Mouse (Mus musculus) midbrain, embryonic 11.5 days (tissue): Measurements from ENCODE around the gene Map3k5. TPM values are rescaled to one million over a fixed set of nuclear protein-coding genes. Genes with fewer than 3 reads are reported as not detected.
A peak's percentile ranks its signal among the peaks of the same experiment; 100 is the strongest.

ENCODE experiments used
- ATAC-seq: fragments of 200-750 bp; cut with Nextera tagmentation; 2 replicates; pipeline ENCODE4 v1.8.0; 2017; ENCODE audit warnings: moderate TSS enrichment, moderate library complexity; ENCODE audit not compliant: low FRiP score
- DNase-seq: peaks from one replicate; pipeline ENCODE4 v3.0.0; 2015; ENCODE audit warnings: low spot score; ENCODE audit errors: missing footprints
- H3K27ac ChIP-seq: fragments of 300-500 bp; sonication (generic); 2 replicates; pipeline ENCODE4 v1.5.1; 2014; ENCODE audit warnings: low read depth, low read length
- H3K27me3 ChIP-seq: fragments of 300-500 bp; sonication (generic); 2 replicates; pipeline ENCODE4 v1.6.1; 2014; ENCODE audit warnings: mild to moderate bottlenecking, low read length, moderate library complexity, mixed read lengths; ENCODE audit not compliant: control insufficient read depth, insufficient read depth
- H3K36me3 ChIP-seq: fragments of 300-500 bp; sonication (generic); 2 replicates; pipeline ENCODE4 v1.6.1; 2014; ENCODE audit warnings: mild to moderate bottlenecking, low read length, moderate library complexity, mixed read lengths; ENCODE audit not compliant: control insufficient read depth, insufficient read depth
- H3K4me1 ChIP-seq: fragments of 300-500 bp; sonication (generic); 2 replicates; pipeline ENCODE4 v1.6.1; 2014; ENCODE audit warnings: low read length; ENCODE audit not compliant: control insufficient read depth, insufficient read depth
- H3K4me2 ChIP-seq: fragments of 300-500 bp; sonication (generic); 2 replicates; pipeline ENCODE4 v1.6.1; 2014; ENCODE audit warnings: mild to moderate bottlenecking, moderate library complexity
- H3K4me3 ChIP-seq: fragments of 300-500 bp; sonication (generic); 2 replicates; pipeline ENCODE4 v1.5.1; 2014; ENCODE audit warnings: low read depth, low read length
- H3K9ac ChIP-seq: fragments of 300-500 bp; sonication (generic); 2 replicates; pipeline ENCODE4 v1.6.1; 2014; ENCODE audit warnings: low read length
- H3K9me3 ChIP-seq: fragments of 300-500 bp; sonication (generic); 2 replicates; pipeline ENCODE4 v1.6.1; 2016; ENCODE audit warnings: low read length; ENCODE audit not compliant: control insufficient read depth
- whole genome bisulfite sequencing: fragments of 180-500 bp; shearing (Covaris S2); extraction: QIAGEN DNeasy Blood & Tissue Kit; methylation state at CpG from one replicate; pipeline ENCODE4 v1.1.7; 2014; 5-methylcytosine and 5-hydroxymethylcytosine counted together
- polyA plus RNA-seq: library from polyadenylated mRNA; unstranded; fragments of >200 nt; fragmentation: Nextera tagmentation; extraction: Ambion mirVana; gene quantifications from 2 replicates; pipeline ENCODE4 v1.2.1, GENCODE M21; 2014

Gene Map3k5
- polyA plus RNA-seq, 1 experiment from 2014 or later = 0.51 TPM

DNA sequence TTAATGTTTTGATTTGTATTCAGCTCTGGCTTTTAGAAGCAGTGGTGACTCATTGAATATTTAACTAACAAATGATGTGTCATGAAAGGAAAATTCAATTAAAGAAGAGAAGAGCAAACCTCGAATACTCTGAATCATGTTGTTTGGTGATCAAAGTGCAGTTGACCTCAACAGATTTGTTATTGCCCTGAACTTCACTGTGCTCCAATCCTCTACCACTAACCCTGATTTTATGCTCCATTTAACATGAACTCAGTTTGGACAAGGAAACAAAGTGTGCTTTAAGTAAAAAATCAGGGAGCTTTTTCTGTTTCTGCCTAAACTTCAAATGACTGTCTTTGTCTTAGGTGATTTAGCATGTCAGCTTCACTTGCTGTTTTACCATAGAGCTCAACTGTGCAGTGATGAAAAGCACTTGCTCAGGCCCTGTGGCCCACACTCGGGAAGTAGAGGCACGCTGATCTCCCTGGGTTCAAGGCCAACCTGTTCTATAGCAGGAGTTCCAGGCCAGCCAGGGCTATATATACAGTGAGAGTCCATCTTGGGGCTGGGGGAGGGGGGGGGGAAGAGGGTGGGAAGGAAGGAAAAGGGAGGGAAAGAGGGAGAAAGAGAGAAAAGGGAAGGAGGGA is 57.1 kb downstream of the Map3k5 start:
- Histone ChIP-seq H3K4me1 (no peaks in the 10 kb centered on the region), H3K27ac (no peak overlapping the region), H3K9me3 (no peaks in the 10 kb centered on the region), H3K4me2 (no peak overlapping the region), H3K4me3 (no peak overlapping the region), H3K36me3 (no peaks in the 10 kb centered on the region), H3K27me3 (no peaks in the 10 kb centered on the region), H3K9ac (no peak overlapping the region)
- ATAC-seq (no peak), DNase-seq (peak; percentile 78)
- WGBS = 66% methylated on average over 3 of the region's 3 CpGs

GRCm38 (mm10) chr10:19991866-19992252 is 57.6 kb downstream of the Map3k5 start:
- H3K27ac ChIP-seq = no peak overlapping the region
- DNase-seq = no peak
- H3K4me2 ChIP-seq = no peak overlapping the region
- H3K27me3 ChIP-seq = no peaks in the 10 kb centered on the region
- H3K36me3 ChIP-seq = no peaks in the 10 kb centered on the region
- H3K4me3 ChIP-seq = no peak overlapping the region
- H3K4me1 ChIP-seq = no peaks in the 10 kb centered on the region
- H3K9ac ChIP-seq = no peak overlapping the region
- ATAC-seq = no peak
- no peaks in the 10 kb centered on the region for H3K9me3 ChIP-seq
- WGBS = 58% methylated on average over 3 of the region's 3 CpGs

DNA sequence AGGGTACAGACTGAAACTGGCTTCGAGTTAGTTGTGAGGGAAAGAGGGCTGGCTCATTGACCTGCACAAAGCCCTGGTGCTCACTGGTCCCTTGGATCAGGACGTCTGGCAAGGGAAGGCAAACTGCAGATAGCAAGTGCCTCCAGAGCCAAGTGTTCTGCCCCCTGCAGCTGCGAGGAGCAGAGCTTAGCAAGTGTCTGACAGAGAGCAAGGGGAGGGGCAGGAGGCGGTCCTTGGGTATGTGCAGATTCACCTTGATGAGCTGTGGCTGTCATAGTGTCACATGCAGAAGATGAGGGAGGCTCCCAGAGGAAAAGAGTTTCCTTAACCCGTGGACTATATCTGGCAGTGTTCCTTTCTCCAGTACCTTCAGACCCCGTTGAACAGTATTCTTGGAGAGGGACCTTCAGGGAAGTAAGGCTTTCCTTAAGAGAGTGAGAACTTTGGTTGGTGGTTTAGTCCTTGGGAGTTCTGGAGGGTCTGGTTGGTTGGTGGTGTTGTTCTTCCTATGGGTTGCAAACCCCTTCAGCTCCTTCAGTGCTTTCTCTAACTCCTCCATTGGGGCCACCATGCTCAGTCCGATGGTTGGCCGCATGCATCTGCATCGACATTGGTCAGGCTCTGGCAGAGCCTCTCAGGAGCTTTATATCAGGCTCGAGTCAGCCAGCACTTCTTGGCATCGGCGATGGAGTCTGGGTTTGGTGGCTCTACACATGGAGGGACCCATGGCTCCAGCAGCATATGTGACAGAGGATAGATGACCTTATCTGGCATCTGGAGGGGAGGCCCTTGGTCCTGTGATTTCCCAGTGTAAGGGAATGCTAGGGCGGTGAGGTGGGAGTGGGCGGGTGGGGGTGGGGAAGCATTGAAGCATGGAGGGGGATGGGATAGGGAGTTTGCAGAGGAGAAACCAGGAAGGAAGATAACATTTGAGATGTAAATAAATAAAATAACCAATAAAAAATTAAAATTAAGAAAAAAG is 60.5 kb downstream of the Map3k5 start:
- no peak for ATAC-seq
- Histone ChIP-seq H3K36me3 (no peaks in the 10 kb centered on the region), H3K4me3 (no peak overlapping the region), H3K4me2 (no peak overlapping the region), H3K27me3 (no peaks in the 10 kb centered on the region), H3K9ac (no peak overlapping the region), H3K9me3 (no peaks in the 10 kb centered on the region), H3K27ac (no peak overlapping the region), H3K4me1 (no peaks in the 10 kb centered on the region)
- peak; percentile 31 for DNase-seq
- 71% methylated on average over 14 of the region's 14 CpGs for WGBS

DNA sequence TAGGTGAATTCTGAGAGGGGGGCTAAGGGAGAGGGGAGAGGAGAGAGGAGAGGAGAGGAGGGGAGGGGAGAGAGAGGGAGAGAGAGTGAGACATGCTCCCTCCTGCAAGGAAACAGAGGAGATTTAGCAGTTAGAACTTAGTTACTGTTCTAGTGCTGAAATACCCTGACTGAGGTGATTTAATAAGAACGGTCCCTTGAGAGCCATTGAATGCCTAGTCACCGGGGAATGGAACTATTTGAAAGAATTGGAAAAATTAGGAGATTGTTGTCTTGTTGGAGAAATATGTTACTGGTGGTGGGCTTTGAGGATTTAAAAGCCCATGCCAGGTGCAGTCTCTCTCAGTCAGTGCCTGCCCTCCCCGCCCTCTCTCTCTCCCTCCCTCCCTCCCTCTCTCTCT is 61.9 kb downstream of the Map3k5 start:
- no peak for ATAC-seq
- no peak overlapping the region for H3K9ac ChIP-seq
- H3K4me3 ChIP-seq = no peak overlapping the region
- peak; percentile 62 for DNase-seq
- no peak overlapping the region for H3K4me2 ChIP-seq
- no peaks in the 10 kb centered on the region for H3K4me1 ChIP-seq
- no peaks in the 10 kb centered on the region for H3K36me3 ChIP-seq
- no peak overlapping the region for H3K27ac ChIP-seq
- 84% methylated on average over 3 of the region's 3 CpGs for WGBS
- H3K27me3 ChIP-seq = no peaks in the 10 kb centered on the region
- no peaks in the 10 kb centered on the region for H3K9me3 ChIP-seq

DNA sequence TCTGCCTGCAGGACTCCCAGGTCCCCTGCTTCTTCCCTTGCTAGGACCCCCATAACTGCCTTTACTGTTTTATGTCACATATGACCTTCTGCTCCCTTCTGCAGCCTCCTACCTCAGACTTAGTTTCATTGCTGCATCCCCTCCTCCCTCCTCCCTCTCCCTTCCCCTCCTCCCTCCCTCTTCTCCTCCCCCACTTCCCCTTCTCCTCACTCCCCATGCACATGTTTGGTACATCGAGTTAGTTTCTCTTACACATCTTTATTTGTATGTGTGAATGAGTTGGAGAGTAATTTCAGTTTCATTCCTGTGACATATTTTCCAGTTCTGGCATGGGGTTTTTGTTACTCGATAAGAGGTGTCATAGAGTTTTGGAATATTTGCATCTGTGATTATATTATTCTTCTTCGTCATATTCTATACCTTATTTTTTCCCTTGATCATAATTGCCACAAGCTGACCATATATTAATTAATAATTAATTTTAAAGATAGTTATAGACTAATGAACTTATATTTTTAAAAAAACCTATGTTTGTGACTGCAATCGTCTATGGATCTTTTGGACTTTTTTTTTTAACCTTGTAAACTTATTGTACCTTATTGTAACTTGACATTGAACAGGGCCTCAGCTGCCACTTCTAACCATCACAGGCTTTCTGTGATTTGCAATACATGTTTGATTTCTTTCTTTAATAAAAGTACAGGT is 65.6 kb downstream of the Map3k5 start:
- Histone ChIP-seq H3K4me3 (no peak overlapping the region), H3K9ac (no peak overlapping the region), H3K36me3 (no peaks in the 10 kb centered on the region), H3K27me3 (no peaks in the 10 kb centered on the region), H3K4me2 (no peak overlapping the region), H3K9me3 (no peaks in the 10 kb centered on the region), H3K27ac (no peak overlapping the region), H3K4me1 (peaks cover 7% of the 10 kb centered on the region)
- WGBS = 79% methylated on average over 4 of the region's 4 CpGs
- ATAC-seq (no peak), DNase-seq (no peak)

DNA sequence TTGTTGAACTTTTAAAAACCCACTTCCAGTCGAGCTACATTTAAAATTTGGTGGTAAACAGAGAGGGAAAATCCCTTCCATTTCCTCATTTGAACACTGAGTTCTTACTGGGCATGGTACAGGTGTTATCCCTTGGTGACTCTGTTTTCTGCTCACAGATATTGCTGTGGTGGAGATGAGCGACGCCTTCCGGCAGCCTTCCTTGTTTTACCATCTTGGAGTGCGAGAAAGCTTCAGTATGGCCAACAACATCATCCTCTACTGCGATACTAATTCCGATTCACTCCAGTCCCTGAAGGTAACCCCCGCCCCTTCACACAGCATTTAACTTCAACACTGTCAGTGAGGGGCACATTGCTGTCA is 66.1 kb downstream of the Map3k5 start:
- Histone ChIP-seq H3K27ac (no peak overlapping the region), H3K9ac (no peak overlapping the region), H3K36me3 (no peaks in the 10 kb centered on the region), H3K9me3 (no peaks in the 10 kb centered on the region), H3K4me1 (peaks cover 7% of the 10 kb centered on the region), H3K4me2 (no peak overlapping the region), H3K27me3 (no peaks in the 10 kb centered on the region), H3K4me3 (no peak overlapping the region)
- ATAC-seq = no peak
- WGBS = 61% methylated on average over 8 of the region's 8 CpGs
- peak; percentile 78 for DNase-seq

DNA sequence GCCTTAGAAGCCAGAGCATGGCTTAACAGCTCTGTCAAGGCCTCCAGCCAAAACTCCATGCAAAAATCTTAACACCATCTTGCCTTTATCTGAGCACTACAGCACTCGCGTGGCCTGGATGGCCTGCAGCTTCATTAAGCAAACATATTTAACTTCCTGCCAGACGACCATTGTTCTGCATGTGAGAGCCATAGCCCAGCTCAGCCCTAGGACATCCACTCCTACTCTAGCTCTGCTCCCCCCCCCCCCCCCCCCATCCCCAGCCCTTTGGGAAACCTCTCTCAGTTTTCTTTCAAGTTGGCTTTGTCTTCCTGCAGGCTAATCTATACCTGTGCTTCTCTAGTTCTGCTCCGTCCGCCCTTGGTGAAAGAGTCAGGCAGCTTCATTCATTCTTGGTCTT is 67.7 kb downstream of the Map3k5 start:
- WGBS = 19% methylated on average over 5 of the region's 5 CpGs
- ATAC-seq (peak; percentile 70), DNase-seq (no peak)
- no peaks in the 10 kb centered on the region for H3K9me3 ChIP-seq
- H3K27ac ChIP-seq = no peak overlapping the region
- H3K36me3 ChIP-seq = no peaks in the 10 kb centered on the region
- no peak overlapping the region for H3K9ac ChIP-seq
- no peaks in the 10 kb centered on the region for H3K27me3 ChIP-seq
- H3K4me3 ChIP-seq = no peak overlapping the region
- H3K4me2 ChIP-seq = no peak overlapping the region
- peaks cover 15% of the 10 kb centered on the region for H3K4me1 ChIP-seq

GRCm38 (mm10) chr10:20003006-20003405 is 68.7 kb downstream of the Map3k5 start:
- Histone ChIP-seq H3K9me3 (no peaks in the 10 kb centered on the region), H3K4me2 (no peak overlapping the region), H3K9ac (no peak overlapping the region), H3K27ac (no peak overlapping the region), H3K4me1 (peaks cover 15% of the 10 kb centered on the region), H3K36me3 (no peaks in the 10 kb centered on the region), H3K27me3 (no peaks in the 10 kb centered on the region), H3K4me3 (no peak overlapping the region)
- no peak for ATAC-seq
- 30% methylated on average over 5 of the region's 5 CpGs for WGBS
- peak; percentile 82 for DNase-seq

GRCm38 (mm10) chr10:20004786-20005185 is 70.5 kb downstream of the Map3k5 start:
- 88% methylated on average over 4 of the region's 4 CpGs for WGBS
- Histone ChIP-seq H3K27me3 (no peaks in the 10 kb centered on the region), H3K27ac (no peak overlapping the region), H3K4me3 (no peak overlapping the region), H3K36me3 (no peaks in the 10 kb centered on the region), H3K4me1 (peaks cover 15% of the 10 kb centered on the region), H3K9ac (no peak overlapping the region), H3K9me3 (no peaks in the 10 kb centered on the region), H3K4me2 (no peak overlapping the region)
- ATAC-seq (no peak), DNase-seq (no peak)
